Mouse (Mus musculus) C2C12 (cell line): Measurements from ENCODE around the gene Tbc1d23.
"Not testable (repeated sequence)": the region's sequence is repeated elsewhere in the genome, so short reads cannot be mapped to it uniquely, and the experiment has no call there.

Source experiments
- CTCF ChIP-seq: IDR thresholded peaks from one replicate; pipeline ENCODE4 v1.5.1; 2011; ENCODE audit not compliant: control insufficient read depth, insufficient read depth, insufficient read length
- USF1 ChIP-seq: IDR thresholded peaks from one replicate; pipeline ENCODE4 v1.6.1; 2011; ENCODE audit warnings: low read depth, mild to moderate bottlenecking, control low read depth, moderate library complexity

DNA sequence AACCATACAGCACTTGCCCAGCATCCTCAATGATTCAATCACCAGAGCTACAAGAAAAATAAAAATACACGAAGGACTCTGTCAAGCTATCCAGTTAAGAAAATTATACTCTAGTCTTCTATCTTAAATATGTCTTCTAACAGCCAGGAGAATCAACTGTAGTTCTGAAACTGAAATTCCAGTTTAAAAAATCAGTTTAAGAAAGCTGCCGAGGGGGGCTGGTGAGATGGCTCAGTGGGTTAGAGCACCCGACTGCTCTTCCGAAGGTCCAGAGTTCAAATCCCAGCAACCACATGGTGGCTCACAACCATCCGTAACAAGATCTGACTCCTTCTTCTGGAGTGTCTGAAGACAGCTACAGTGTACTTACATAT, 620 bp upstream of the Tbc1d23 start:
- not testable (repeated sequence) for TF ChIP-seq CTCF, USF1
